In the genomic region with DNA sequence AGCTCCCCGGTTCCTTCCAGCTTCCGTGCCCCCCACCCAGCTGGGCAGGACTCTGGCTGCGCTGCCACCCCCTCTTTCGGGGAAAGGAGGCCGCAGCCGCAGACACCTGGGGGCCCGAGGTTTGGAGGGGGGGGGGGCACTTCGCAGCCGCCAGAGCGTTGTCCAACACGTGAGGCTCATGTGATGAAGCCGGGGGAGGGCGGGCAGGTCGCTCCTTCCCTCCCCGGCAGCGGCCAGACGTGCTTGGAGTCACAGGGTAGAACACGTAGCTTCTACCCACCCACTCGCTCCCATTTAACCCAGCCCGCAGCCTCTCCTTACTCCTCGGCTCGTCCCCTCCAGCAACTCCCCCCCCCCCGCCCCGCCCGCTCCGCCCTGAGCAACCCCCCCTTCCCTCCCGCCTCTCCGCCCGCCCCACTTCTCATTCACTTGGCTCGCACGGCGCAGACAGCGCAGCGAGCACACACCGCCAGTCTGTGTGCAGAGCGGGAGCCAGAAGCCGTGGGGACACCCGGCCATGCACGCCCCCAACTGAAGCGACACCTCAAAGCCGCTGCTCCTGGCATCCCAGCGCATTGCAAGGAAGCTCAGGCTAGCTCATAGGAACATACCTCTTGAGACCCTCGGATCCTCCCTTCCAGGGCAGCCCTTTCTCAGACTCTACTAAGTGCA, we compare ENCODE assay signal across 7 mouse cellular contexts. TPM values are rescaled to one million over a fixed set of nuclear protein-coding genes. Genes with fewer than 3 reads are reported as not detected.
A peak's percentile ranks its signal among the peaks of the same experiment; 100 is the strongest.
DNase-seq lines count a peak whose midpoint lies in the region; ATAC-seq and TF ChIP-seq lines count a peak whose summit lies in the region.

Gene Bhlhe40, plus strand, starts transcription at position 424 of the 672 bp plus-strand sequence.

- H3K4me3 ChIP-seq in embryonic facial prominence, embryonic 12.5 days, result peak within 1 kb of the TSS; percentile 55
- peak within 1 kb of the TSS; percentile 60 for H3K4me3 ChIP-seq in limb, embryonic 13.5 days
- peak within 1 kb of the TSS; percentile 67 for H3K4me3 ChIP-seq in midbrain, embryonic 15.5 days
- peak within 1 kb of the TSS; percentile 71 for H3K4me3 ChIP-seq in spleen, adult 2 months (ENCODE audit: extremely low read depth, insufficient read depth, insufficient read length)

- peaks cover 10% of the 10 kb centered on the region; the same call in 1 of the 2 replicates for H3K4me1 ChIP-seq in embryonic facial prominence, embryonic 12.5 days
- peaks cover 27% of the 10 kb centered on the region for H3K4me1 ChIP-seq in limb, embryonic 13.5 days
- peaks cover 22% of the 10 kb centered on the region for H3K4me1 ChIP-seq in midbrain, embryonic 15.5 days
- H3K4me1 ChIP-seq in spleen, adult 2 months (ENCODE audit: control insufficient read depth, insufficient read depth, insufficient read length), result peaks cover 10% of the 10 kb centered on the region; the same call in 1 of the 2 replicates

- DNase-seq in adrenal gland, postnatal 10 days, result peak; percentile 92
- DNase-seq in heart, adult 8-10 months (ENCODE audit: low spot score), result peak; percentile 88
- DNase-seq in kidney, adult 9 months, result peak; percentile 96
- peak; percentile 84 to 89 for DNase-seq in spleen, adult 2 months (ENCODE audit: low read depth in 1 of 2, low spot score in 2 of 2)

- peak; percentile 82 for ATAC-seq in embryonic facial prominence, embryonic 12.5 days (ENCODE audit: insufficient number of reproducible peaks, insufficient read depth, low FRiP score, low TSS enrichment)
- peak; percentile 87 for ATAC-seq in limb, embryonic 13.5 days (ENCODE audit: low FRiP score, low read depth)
- ATAC-seq in midbrain, embryonic 15.5 days (replicated peaks), result peak; percentile 85

- H3K4me2 ChIP-seq in embryonic facial prominence, embryonic 12.5 days (replicated peaks), result peak within 1 kb of the TSS; percentile 99
- peak within 1 kb of the TSS; percentile 93 for H3K4me2 ChIP-seq in limb, embryonic 13.5 days (replicated peaks)
- H3K4me2 ChIP-seq in midbrain, embryonic 15.5 days, result peak within 1 kb of the TSS; percentile 99

- TF ChIP-seq CTCF in spleen, adult 2 months (IDR thresholded peaks at IDR 0.05; ENCODE audit: extremely low read depth, insufficient read depth, insufficient read length, insufficient replicate concordance), result no peak

- H3K9me3 ChIP-seq in embryonic facial prominence, embryonic 12.5 days, result no peaks in the 10 kb centered on the region
- no peaks in the 10 kb centered on the region for H3K9me3 ChIP-seq in limb, embryonic 13.5 days
- H3K9me3 ChIP-seq in midbrain, embryonic 15.5 days, result no peaks in the 10 kb centered on the region

- H3K36me3 ChIP-seq in embryonic facial prominence, embryonic 12.5 days, result no peaks in the 10 kb centered on the region
- peaks cover 9% of the 10 kb centered on the region for H3K36me3 ChIP-seq in limb, embryonic 13.5 days
- no peaks in the 10 kb centered on the region for H3K36me3 ChIP-seq in midbrain, embryonic 15.5 days (replicated peaks)
- H3K36me3 ChIP-seq in spleen, adult 2 months (ENCODE audit: control insufficient read depth, insufficient read depth, low read length), result peaks cover 8% of the 10 kb centered on the region

- H3K27ac ChIP-seq in embryonic facial prominence, embryonic 12.5 days, result peak within 1 kb of the TSS; percentile 85
- peak within 1 kb of the TSS; percentile 90 for H3K27ac ChIP-seq in limb, embryonic 13.5 days
- H3K27ac ChIP-seq in midbrain, embryonic 15.5 days, result peak within 1 kb of the TSS; percentile 89
- H3K27ac ChIP-seq in spleen, adult 2 months (ENCODE audit: insufficient read depth, low read length), result peak within 1 kb of the TSS; percentile 92

- 1% methylated on average over 24 of the region's 43 CpGs for WGBS in embryonic facial prominence, embryonic 12.5 days
- 0% methylated on average over 25 of the region's 43 CpGs for WGBS in limb, embryonic 13.5 days
- under 1% methylated on average over 28 of the region's 43 CpGs for WGBS in midbrain, embryonic 15.5 days
- WGBS in spleen, adult 2 months, result 1% methylated on average over 38 of the region's 43 CpGs

- peak within 1 kb of the TSS; percentile 55 for H3K9ac ChIP-seq in embryonic facial prominence, embryonic 12.5 days
- peak within 1 kb of the TSS; percentile 72 for H3K9ac ChIP-seq in limb, embryonic 13.5 days
- H3K9ac ChIP-seq in midbrain, embryonic 15.5 days, result peak within 1 kb of the TSS; percentile 76

- peak; percentile 77 for TF ChIP-seq POLR2A in spleen, adult 2 months (IDR thresholded peaks at IDR 0.05; ENCODE audit: low read depth, low read length)

- peaks cover 32% of the 10 kb centered on the region for H3K27me3 ChIP-seq in embryonic facial prominence, embryonic 12.5 days
- peaks cover 36% of the 10 kb centered on the region for H3K27me3 ChIP-seq in limb, embryonic 13.5 days
- peaks cover 19% of the 10 kb centered on the region for H3K27me3 ChIP-seq in midbrain, embryonic 15.5 days (replicated peaks)
- H3K27me3 ChIP-seq in spleen, adult 2 months (ENCODE audit: control insufficient read depth, insufficient read depth, low read length), result no peaks in the 10 kb centered on the region

RNA-seq across cellular contexts. Expression of gene Bhlhe40, which starts in this region (rescaled TPM):
- total RNA-seq in adrenal gland, postnatal 10 days (2021), result 10 to 100 TPM; 47.0 to 94.0 TPM
- 3.1 and 3.6 TPM in 2 replicates for polyA plus RNA-seq in embryonic facial prominence, embryonic 12.5 days (2016; fragmentation: Nextera tagmentation; extraction: Ambion mirVana)
- 10 to 100 TPM; 48.6 to 66.7 (median 51.4) TPM for total RNA-seq in heart, adult 8-10 months (2022)
- 8.5 and 9.2 TPM in 2 replicates for polyA plus RNA-seq in limb, embryonic 13.5 days (2015; fragmentation: Nextera tagmentation; extraction: Ambion mirVana)
- polyA plus RNA-seq in midbrain, embryonic 15.5 days (2015; fragmentation: Nextera tagmentation; extraction: Ambion mirVana), result 5.3 TPM in 2 replicates
- polyA plus RNA-seq in spleen, adult 2 months (2012; rRNA removed), result 8.1 and 10.2 TPM in 2 replicates

Comparison
In these comparisons a context has a peak if more than half of its experiments do, and no peak if none do; other contexts are left out.
1. Peak in every context shown above with its lines: DNase-seq, ATAC-seq, H3K4me3 ChIP-seq and H3K27ac ChIP-seq.